Mouse (Mus musculus) C2C12 (cell line): ENCODE results near the gene Plekha6.

Source experiments
- CTCF ChIP-seq: IDR thresholded peaks from one replicate; pipeline ENCODE4 v1.5.1; 2011; ENCODE audit not compliant: control insufficient read depth, insufficient read depth, insufficient read length
- MAX ChIP-seq: IDR thresholded peaks from one replicate; pipeline ENCODE4 v1.6.1; 2011; ENCODE audit warnings: mild to moderate bottlenecking, control low read depth

DNA sequence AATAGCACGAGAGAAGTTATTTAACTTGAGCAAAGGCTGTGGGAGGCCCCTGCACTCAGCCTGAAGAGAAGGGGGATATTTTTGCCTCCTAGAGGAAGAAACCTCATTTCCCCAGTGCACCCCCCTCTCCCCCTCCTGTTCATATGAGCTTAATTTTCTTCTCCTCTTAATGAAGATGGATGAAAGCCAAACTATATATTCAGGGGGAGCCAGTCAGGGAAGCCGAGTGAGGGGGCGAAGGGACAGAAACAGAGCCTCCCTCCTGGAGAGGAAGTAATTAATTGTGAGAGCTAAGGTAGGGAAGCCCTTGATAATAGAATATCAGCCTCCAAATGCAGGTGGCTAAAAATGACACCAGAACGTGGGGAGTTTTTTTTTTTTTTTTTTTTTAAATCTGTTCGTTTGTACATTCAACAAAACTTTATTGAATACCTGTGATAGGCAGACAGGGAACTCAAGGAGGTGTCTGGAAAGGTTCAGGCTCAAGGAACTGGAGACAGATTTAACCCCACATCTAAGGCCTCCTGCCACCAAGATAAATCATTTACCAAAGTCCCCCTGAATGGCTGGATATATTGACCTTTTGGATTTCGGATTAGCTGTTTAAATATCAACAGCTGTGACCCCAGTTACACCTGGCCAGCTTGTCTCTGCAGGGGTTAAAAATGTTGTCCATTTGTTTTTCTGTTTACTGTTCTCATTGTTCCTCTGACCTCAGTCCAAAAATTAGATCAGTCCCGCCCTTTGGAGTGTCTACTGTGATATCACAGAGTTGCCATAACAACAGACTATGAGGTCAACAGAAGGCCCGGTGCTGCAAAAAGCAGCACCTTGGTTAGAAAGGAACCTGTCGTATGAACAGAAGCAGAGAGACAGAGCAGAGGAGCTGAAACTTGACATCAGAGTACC is 91.1 kb downstream of the Plekha6 start:
- TF ChIP-seq CTCF, result no peak
- no peak for TF ChIP-seq MAX
